Mouse (Mus musculus) mouse embryonic stem cell (cell line): ENCODE measurements around the gene Ankrd16.

ENCODE experiments used
- in situ Hi-C, 2 experiments: fragments of 300-500 bp; cut with MboI; formaldehyde crosslinking; loops; 1 replicate in 1 of 2; 3 replicates in 1 of 2; pipeline ENCODE4 v1.14.3; 2019 to 2020; ENCODE audit warnings: low sequenced_read_pairs in 2 of 2, low pct_unique_long_range_greater_than_20kb in 1 of 2, mixed read lengths in 1 of 2; ENCODE audit not compliant: unreplicated experiment in 1 of 2

Ankrd16 gene

DNA sequence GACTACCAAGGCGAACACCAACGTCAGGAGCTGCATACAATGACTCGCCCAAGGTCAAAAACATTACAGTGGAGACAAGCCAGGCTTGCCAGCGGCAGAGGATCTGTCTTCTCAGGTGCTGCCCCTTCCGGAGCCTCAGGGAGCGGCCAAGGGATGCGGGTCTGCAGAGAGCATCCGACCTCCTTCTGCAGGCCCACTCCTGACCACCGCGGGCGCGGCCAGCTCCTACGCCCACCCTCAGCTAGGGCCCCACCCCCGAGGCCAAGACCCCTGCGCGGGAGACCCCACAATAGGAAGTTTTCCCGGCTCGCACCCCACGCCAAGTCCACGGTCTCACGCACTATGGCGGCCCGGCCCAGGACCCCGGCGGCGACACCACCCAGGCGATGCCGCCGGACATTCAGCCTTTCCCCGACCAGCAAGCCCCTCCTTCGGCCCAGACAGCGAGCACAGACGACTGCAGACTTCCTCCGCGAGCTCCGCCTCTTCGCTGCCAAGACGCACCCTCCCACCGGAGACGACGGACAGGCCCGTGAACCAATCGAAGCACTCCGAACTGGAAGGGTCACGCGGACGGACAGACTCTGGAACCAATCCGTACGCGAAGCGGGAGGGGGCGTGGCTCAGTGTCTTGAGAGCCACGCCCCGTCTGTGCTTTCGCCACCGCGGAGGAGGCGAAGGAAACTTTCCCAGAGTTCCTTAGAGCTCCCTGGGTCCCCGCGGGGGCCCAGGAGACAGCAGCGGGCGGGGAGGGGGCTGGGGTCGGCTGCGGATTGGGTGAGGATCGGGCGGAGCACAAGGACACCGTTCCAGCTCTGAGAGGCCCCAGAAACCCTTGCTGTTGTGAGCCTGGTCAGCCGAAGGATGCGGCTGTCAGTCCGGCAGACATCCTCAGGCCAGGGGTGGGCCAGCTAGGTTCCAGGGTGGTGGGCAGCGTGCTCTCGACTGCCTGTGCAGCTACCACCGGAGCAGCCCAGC, at the start of gene Ankrd16, which contains the start of gene Fbh1:
Ankrd16 (plus strand) TSS at position 786 of the 978 bp plus-strand sequence.
Fbh1 (minus strand) TSS at position 492 of the 978 bp plus-strand sequence.
- in situ Hi-C loops: no loop called here

DNA sequence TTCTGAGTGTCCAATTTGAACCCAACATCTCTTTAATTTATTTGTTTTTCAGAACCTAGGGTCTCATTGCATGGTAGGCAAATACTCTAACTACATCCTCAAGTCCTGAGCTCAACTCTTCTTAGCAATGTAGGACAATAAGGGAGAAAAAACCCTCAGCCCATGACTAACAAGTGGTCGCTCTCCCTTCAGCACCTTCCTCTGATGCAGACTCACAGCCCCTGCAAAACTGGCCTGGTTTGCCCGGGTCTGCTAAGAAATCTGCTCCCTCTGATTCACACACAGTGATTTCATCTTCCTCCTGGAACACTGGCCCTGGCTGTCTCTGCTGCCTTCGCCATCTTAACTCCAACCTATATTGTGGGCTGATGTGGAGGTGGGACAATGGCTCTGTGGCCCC, 48.6 kb upstream of the Ankrd16 start:
- in situ Hi-C loops: no loop called here

DNA sequence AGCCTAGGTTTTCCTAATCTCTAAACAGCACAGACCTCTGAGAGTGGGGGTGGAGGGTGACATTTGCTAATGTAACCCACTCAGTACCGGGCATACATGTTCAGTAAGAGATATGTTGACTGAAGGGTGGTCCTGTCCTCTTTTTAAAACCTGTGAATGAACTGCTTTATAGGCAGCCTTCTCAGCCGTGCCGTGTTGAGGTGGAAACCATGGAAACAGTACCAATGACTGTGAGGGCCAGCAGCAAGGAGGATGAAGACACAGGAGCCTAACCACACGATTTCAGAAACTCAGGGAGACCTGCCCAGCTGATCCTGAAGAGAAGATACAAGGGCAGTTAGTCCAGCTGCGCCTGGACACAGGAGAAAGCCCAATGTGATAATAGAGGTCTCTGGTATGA, 44.7 kb upstream of the Ankrd16 start:
- in situ Hi-C loops: no loop called here

- in situ Hi-C loops: no loop called here
Measured at GRCm38 (mm10) chr2:11735853-11736252, 41.8 kb upstream of the Ankrd16 start.

DNA sequence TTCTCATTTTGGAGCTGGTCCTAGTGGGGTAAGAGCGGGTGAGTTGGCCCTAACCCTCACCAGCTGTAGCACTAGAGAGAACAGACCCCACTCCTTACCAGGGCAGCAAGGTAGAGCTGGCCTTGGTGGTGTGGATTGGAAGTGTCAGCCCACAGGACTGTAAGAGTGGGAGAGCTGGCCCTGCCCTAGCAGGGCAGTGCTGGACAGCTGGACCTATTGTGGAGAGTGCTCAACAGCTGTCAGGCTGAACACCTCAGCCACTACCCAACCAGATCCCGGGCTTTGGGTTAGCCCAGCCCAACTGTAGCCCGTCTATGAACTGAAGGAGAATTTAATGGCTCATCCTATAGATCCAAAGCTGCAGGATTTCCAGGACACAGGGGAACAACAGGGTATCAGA, 38.9 kb upstream of the Ankrd16 start:
- in situ Hi-C loops: no loop called here

- in situ Hi-C loops: no loop called here
Measured at GRCm38 (mm10) chr2:11739516-11740051, 38.1 kb upstream of the Ankrd16 start.

DNA sequence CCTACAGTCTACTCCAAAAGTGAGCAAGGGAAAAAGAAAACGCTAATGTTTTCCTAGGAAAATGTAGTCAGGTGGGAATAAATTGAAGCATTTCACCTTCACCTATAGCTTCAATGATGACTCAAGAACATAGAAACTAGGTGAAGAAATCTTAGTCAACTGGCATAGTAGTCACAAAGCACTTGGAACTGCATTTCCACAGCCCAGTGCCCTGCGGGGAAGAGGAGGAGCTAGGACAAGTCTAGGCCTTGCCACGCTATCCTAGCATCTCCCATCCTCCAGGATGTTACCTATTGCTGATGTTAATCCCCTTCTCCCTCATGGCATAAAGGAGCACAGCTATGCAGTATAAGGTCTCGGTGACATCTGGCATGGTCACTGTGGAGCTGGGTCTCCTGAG, 15.1 kb upstream of the Ankrd16 start:
- in situ Hi-C loops: no loop called here

DNA sequence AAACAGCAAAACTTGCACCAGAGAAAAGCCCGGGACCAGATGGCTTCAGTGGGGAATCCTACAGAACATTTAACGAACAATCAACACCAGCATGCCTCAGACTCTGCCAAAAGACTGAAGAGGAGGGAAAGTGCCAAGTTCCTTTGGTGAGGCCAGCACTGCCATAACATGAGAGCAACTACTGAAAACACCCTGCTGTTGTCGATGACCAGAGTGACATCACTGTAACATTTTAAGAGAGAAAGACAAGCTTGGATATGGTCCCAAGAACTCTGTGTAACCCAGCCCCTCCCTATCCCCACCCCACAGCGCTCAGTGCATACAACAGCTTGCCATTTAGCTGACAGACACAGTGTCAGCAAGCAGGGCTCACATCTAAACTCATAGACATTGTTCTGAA, 12.0 kb upstream of the Ankrd16 start:
- in situ Hi-C loops: no loop called here

- in situ Hi-C loops: no loop called here
Measured at GRCm38 (mm10) chr2:11766485-11767160, 11.1 kb upstream of the Ankrd16 start.

DNA sequence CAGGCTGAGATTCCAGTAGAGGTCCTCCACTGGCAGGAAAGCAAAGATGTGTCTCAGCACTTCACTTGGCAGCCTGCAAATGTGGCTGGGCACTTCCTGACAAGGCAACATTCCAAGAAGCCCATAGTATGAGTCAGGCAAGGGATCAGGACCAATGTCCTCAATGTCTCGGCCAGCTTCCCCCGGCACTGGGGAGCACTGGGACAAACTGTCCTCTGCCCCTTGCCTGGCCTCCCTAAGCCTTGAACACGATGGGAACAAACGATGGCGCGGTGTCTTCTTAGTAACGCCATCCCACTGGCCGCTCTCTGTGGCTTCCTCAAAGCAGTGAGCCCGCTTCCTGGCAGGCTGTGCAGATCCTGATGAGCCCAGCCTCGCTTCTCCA, 10.5 kb upstream of the Ankrd16 start:
- in situ Hi-C loops: no loop called here

DNA sequence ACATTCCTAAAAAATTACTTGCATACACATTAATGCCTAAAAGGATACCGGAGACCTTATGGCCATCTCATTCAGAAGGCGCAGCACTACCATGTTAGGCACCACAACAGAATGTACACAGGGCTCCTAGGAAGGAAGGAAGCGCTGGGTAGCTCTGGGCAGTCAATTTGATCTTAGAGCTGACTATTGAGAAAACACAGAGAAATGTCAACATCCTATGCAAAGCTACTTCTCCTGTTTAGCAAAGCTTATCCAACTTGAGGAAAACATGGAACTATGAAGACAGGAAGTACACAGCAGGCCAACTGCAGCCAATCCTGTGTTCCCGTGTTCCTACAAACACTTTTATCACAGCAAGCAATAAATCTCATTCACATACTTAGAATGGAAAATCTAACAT, 6.0 kb upstream of the Ankrd16 start:
- in situ Hi-C loops: no loop called here

DNA sequence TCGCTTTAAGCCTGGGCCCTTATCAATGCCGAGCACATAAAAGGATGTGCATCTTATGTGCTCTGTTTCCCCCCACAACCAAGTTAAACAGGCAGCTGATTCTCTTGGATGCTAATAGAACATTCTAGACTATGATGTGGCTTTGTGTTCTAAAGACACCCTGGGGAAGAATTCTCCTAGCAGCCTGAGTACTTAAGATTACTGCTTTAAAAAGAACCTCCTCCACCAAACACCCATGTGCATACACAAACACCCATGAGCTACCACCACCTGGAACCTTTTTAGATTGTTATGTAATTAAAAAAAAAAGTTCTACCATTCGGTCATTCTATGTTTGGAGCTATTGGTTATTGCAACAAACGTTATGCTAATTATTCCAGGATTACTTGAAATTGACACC, 5.3 kb upstream of the Ankrd16 start:
- in situ Hi-C loops: no loop called here

DNA sequence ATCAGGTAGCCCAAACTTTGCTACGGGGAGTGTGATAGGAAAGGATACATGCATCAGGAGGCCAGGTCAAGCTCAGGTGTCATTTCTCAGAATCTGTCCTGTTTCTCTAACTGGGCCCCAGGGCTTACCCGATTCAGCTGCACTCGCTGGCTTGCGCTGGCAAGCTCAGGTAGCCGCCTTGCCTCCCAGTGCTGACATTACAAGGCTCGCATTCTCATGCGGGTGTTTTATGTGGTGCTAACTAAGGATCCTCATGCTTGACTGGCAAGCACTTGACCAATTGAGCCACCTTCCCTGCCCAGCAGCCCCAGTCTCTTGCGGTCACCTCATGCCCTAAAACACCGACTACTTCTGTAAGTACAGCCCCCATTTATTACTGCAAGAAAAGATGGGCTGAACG, 3.2 kb upstream of the Ankrd16 start:
- in situ Hi-C loops: no loop called here

GRCm38 (mm10) chr2:11775121-11775520, 2.6 kb upstream of the Ankrd16 start:
- in situ Hi-C loops: no loop called here

GRCm38 (mm10) chr2:11776415-11776814, 1.3 kb upstream of the Ankrd16 start:
- in situ Hi-C loops: no loop called here

DNA sequence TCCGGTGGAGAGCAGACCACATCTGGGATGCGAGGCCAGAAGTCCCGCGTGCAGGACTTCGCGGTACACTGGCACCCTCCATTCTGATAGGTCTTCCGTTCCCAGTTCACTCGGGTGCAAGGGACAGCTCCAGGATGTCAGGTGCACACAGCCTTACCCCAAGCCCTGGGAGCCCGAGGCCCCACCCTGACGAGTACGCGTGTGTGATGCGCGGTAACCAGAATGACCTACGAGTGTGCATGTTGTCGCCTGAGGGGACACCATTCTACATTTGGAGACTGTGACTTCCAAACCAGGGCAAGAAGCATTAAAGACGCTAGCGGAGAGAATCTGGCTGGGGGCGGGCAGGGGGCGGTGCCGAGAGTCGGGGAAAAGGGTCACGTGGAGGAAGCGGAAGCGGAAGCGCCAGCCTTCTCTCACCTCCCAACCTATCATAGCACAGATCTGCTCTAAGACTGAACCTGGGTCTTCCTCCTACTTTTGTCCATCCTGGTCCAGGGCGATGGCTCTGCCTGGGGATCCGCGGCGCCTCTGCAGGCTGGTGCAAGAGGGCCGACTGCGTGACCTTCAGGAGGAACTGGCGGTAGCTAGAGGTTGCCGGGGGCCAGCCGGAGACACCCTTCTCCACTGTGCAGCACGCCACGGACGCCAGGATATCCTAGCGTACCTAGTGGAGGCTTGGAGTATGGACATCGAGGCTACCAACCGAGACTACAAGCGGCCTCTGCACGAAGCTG, 579 bp downstream of the Ankrd16 start:
- in situ Hi-C loops: no loop called here

DNA sequence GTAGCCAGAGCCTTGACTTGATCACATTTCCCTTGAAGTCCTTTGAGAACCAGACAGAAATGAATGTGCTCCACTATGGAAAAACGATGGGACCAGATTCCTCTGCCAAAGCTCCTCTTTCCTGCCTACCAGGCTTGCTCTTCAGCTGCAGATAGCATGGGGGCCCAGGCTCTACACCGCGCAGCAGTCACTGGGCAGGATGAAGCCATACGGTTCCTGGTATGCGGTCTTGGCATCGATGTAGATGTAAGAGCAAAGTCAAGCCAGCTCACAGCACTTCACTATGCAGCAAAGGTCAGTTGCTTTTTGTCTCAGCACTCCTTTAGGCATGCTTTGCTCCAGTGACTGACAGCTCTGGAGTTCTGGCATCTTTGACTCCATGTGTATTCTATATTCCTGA, 6.5 kb downstream of the Ankrd16 start:
- in situ Hi-C loops: no loop called here

- in situ Hi-C loops: no loop called here
Measured at GRCm38 (mm10) chr2:11794668-11795067, 17.0 kb downstream of the Ankrd16 start.

- in situ Hi-C loops: no loop called here
Measured at GRCm38 (mm10) chr2:11797930-11798364, 20.3 kb downstream of the Ankrd16 start.
